In the genomic region with DNA sequence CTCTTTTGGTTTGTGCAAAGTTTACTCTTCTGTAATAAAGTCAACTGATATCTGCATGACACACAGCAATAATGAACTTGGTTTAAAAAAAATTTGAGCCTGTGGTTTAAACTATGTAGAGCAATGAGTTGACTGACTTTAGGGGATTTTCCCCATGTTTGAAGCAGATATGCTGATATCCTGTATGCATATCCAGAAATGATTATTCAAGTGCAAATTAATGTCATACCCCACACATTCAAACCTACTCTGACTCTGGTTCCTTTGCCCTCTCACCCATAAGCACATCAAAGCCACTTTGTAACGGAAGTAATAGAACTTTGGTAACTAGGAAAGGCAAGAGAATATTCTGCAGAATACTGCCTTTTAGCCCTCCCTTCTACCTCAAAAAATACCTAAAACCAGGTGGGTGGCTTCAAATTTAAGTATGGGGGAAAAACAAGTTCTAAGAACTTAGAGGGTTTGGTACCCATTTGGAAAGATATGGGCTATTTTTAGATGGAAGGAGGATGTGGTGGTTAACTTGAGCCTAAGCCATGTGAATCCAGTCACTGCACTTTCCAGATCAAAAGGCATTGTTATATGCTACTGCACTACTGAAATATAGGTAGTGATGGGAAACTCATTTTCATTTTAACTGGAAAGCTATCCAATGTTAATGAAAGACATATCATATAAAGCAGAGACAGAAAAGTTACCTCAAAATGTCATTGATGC, we compare ENCODE assay signal across 23 mouse cellular contexts.
"Had no signal": no experiment of that assay in that cellular context is flagged by ENCODE, and none has a peak within 500 bp of the region (broad histone marks: within the 10 kb centered on the region; RNA-seq: fewer than 3 reads in every experiment).

No protein-coding gene starts in this region.

- H3K27me3 ChIP-seq: heart, embryonic 13.5 days; heart, embryonic 15.5 days; hindbrain, embryonic 13.5 days; hindbrain, embryonic 15.5 days; limb, embryonic 13.5 days; limb, embryonic 15.5 days; liver, embryonic 13.5 days; liver, embryonic 15.5 days had no signal

- H3K27ac ChIP-seq: heart, adult 2 months; heart, embryonic 13.5 days; heart, embryonic 15.5 days; hindbrain, embryonic 13.5 days; hindbrain, embryonic 15.5 days; hindbrain, postnatal 0 days; layer of hippocampus, adult 2 months; limb, embryonic 13.5 days; limb, embryonic 15.5 days; liver, embryonic 13.5 days; liver, embryonic 15.5 days had no signal

- H3K36me3 ChIP-seq: heart, embryonic 13.5 days; heart, embryonic 15.5 days; hindbrain, embryonic 13.5 days; hindbrain, embryonic 15.5 days; limb, embryonic 13.5 days; limb, embryonic 15.5 days; liver, embryonic 13.5 days; liver, embryonic 15.5 days had no signal

- H3K9me3 ChIP-seq: heart, embryonic 13.5 days; heart, embryonic 15.5 days; hindbrain, embryonic 13.5 days; hindbrain, embryonic 15.5 days; limb, embryonic 13.5 days; limb, embryonic 15.5 days; liver, embryonic 13.5 days; liver, embryonic 15.5 days had no signal

- H3K4me1 ChIP-seq: heart, embryonic 13.5 days; heart, embryonic 15.5 days; hindbrain, embryonic 13.5 days; hindbrain, embryonic 15.5 days; limb, embryonic 13.5 days; limb, embryonic 15.5 days; liver, embryonic 13.5 days; liver, embryonic 15.5 days had no signal

- DNase-seq: gastrocnemius, postnatal 14 days; gastrocnemius, postnatal 36 days; heart, adult 11 months; heart, adult 2 months; heart, postnatal 14 days; kidney, adult 11 months; kidney, adult 8-10 months; kidney, postnatal 10 days; kidney, postnatal 25 days; kidney, postnatal 4 days; layer of hippocampus, postnatal 36 days; left cerebral cortex, postnatal 4 days; liver, embryonic 13.5 days had no signal

- H3K4me2 ChIP-seq: heart, embryonic 11.5 days; heart, embryonic 13.5 days; heart, embryonic 15.5 days; hindbrain, embryonic 13.5 days; hindbrain, embryonic 15.5 days; limb, embryonic 13.5 days; limb, embryonic 15.5 days; liver, embryonic 13.5 days; liver, embryonic 15.5 days had no signal

- H3K4me3 ChIP-seq: heart, adult 2 months; heart, embryonic 13.5 days; heart, embryonic 15.5 days; hindbrain, embryonic 13.5 days; hindbrain, embryonic 15.5 days; layer of hippocampus, adult 2 months; limb, embryonic 13.5 days; limb, embryonic 15.5 days; liver, embryonic 13.5 days; liver, embryonic 15.5 days had no signal

- H3K9ac ChIP-seq: heart, embryonic 13.5 days; heart, embryonic 15.5 days; hindbrain, embryonic 13.5 days; hindbrain, embryonic 15.5 days; limb, embryonic 13.5 days; limb, embryonic 15.5 days; liver, embryonic 13.5 days; liver, embryonic 15.5 days had no signal
